Mouse (Mus musculus) retina, adult 2 months (tissue): ENCODE measurements around the gene Zfp982.
"Not testable (repeated sequence)": the region's sequence is repeated elsewhere in the genome, so short reads cannot be mapped to it uniquely, and the experiment has no call there.

Source experiments
- DNase-seq: peaks from one replicate; pipeline ENCODE4 v3.0.0-alpha.2; 2012; ENCODE audit warnings: low read depth, low spot score

Gene Zfp982

GRCm38 (mm10) chr4:147492117-147492516 is at the start of gene Zfp982:
TSS of gene Zfp982 (plus strand) at chr4:147492417.
- not testable (repeated sequence) for DNase-seq

GRCm38 (mm10) chr4:147442649-147443553 is 49.3 kb upstream of the Zfp982 start:
- DNase-seq: not testable (repeated sequence)

GRCm38 (mm10) chr4:147443554-147443927 is 48.7 kb upstream of the Zfp982 start:
- not testable (repeated sequence) for DNase-seq

- not testable (repeated sequence) for DNase-seq
Measured at GRCm38 (mm10) chr4:147445371-147445770, 46.8 kb upstream of the Zfp982 start.

- DNase-seq: no peak
Measured at GRCm38 (mm10) chr4:147448358-147448757, 43.9 kb upstream of the Zfp982 start.

- no peak for DNase-seq
Measured at GRCm38 (mm10) chr4:147449099-147449581, 43.1 kb upstream of the Zfp982 start.

GRCm38 (mm10) chr4:147449986-147450385 is 42.2 kb upstream of the Zfp982 start:
- DNase-seq: not testable (repeated sequence)

- DNase-seq: not testable (repeated sequence)
Measured at GRCm38 (mm10) chr4:147467207-147467606, 25.0 kb upstream of the Zfp982 start.

- not testable (repeated sequence) for DNase-seq
Measured at GRCm38 (mm10) chr4:147498772-147499613, 6.8 kb downstream of the Zfp982 start.

- no peak for DNase-seq
Measured at GRCm38 (mm10) chr4:147509174-147509573, 17.0 kb downstream of the Zfp982 start.

GRCm38 (mm10) chr4:147518981-147519380 is 26.8 kb downstream of the Zfp982 start:
- no peak for DNase-seq

- DNase-seq: no peak
Measured at GRCm38 (mm10) chr4:147520100-147520499, 27.9 kb downstream of the Zfp982 start.

- DNase-seq: no peak
Measured at GRCm38 (mm10) chr4:147525125-147525524, 32.9 kb downstream of the Zfp982 start.

- no peak for DNase-seq
Measured at GRCm38 (mm10) chr4:147530366-147530765, 38.1 kb downstream of the Zfp982 start.

- DNase-seq: not testable (repeated sequence)
Measured at GRCm38 (mm10) chr4:147535916-147536315, 43.7 kb downstream of the Zfp982 start.

- DNase-seq: no peak
Measured at GRCm38 (mm10) chr4:147537702-147538101, 45.5 kb downstream of the Zfp982 start.

- DNase-seq: not testable (repeated sequence)
Measured at GRCm38 (mm10) chr4:147539918-147540317, 47.7 kb downstream of the Zfp982 start, which contains the start of gene Gm16503. TSS of gene Gm16503 (plus strand) at chr4:147540218.

GRCm38 (mm10) chr4:147541105-147541504 is 48.9 kb downstream of the Zfp982 start:
- no peak for DNase-seq

- not testable (repeated sequence) for DNase-seq
Measured at GRCm38 (mm10) chr4:147553071-147553470, 60.9 kb downstream of the Zfp982 start, which contains the start of gene Zfp985. TSS of gene Zfp985 (plus strand) at chr4:147553277.

GRCm38 (mm10) chr4:147554361-147554760 is 62.1 kb downstream of the Zfp982 start:
- DNase-seq: not testable (repeated sequence)

GRCm38 (mm10) chr4:147556921-147557320 is 64.7 kb downstream of the Zfp982 start:
- not testable (repeated sequence) for DNase-seq

GRCm38 (mm10) chr4:147558011-147558410 is 65.8 kb downstream of the Zfp982 start:
- not testable (repeated sequence) for DNase-seq
